Mouse (Mus musculus) effector memory CD4-positive, alpha-beta T cell, adult 7 months (primary cell): ENCODE measurements around the gene Fkbp5. TPM values are rescaled to one million over a fixed set of nuclear protein-coding genes. Genes with fewer than 3 reads are reported as not detected.

ENCODE experiments used
- polyA plus RNA-seq: library from polyadenylated mRNA; unstranded; fragments of 100-300 nt; shearing (Covaris generic); gene quantifications from one replicate; pipeline ENCODE4 v1.2.1, GENCODE M21; 2017

Gene Fkbp5
- polyA plus RNA-seq = 67.9 TPM

GRCm38 (mm10) chr17:28517441-28517955 lies at the start of gene Fkbp5:
Gene Fkbp5, minus strand, starts transcription at chr17:28517527.

GRCm38 (mm10) chr17:28560598-28560997 lies 43.3 kb upstream of the Fkbp5 start, which contains the start of gene Clps:
Gene Clps, minus strand, starts transcription at chr17:28560766.

GRCm38 (mm10) chr17:28549111-28549510 lies 31.8 kb upstream of the Fkbp5 start, which contains the start of gene Clpsl2:
Gene Clpsl2, plus strand, starts transcription at chr17:28549411.

GRCm38 (mm10) chr17:28530506-28530905 lies 13.2 kb upstream of the Fkbp5 start, which contains the start of gene Armc12:
Gene Armc12, plus strand, starts transcription at chr17:28530806.

GRCm38 (mm10) chr17:28365122-28365521 lies 152.2 kb downstream of the Fkbp5 start, which contains the start of gene Tulp1:
Gene Tulp1, minus strand, starts transcription at chr17:28365222.

GRCm38 (mm10) chr17:28350466-28351352 lies 166.6 kb downstream of the Fkbp5 start, which contains the start of gene Tead3:
Gene Tead3, minus strand, starts transcription at chr17:28350817.

Other genes with a start within 250 kb of the Fkbp5 start
- gene Fance, start 204.0 kb downstream of the Fkbp5 start, polyA plus RNA-seq = 15.5 TPM
- gene Rpl10a, start 189.1 kb downstream of the Fkbp5 start, polyA plus RNA-seq = 257 TPM
- not detected for gene Tead3, start 166.7 kb downstream of the Fkbp5 start, polyA plus RNA-seq
- 0.87 TPM for gene Tulp1, start 152.3 kb downstream of the Fkbp5 start, polyA plus RNA-seq
- not detected for gene Armc12, start 13.3 kb upstream of the Fkbp5 start, polyA plus RNA-seq
- gene Clpsl2, start 31.9 kb upstream of the Fkbp5 start, polyA plus RNA-seq = not detected
- not detected for gene Clps, start 43.2 kb upstream of the Fkbp5 start, polyA plus RNA-seq
- not detected for gene Lhfpl5, start 58.1 kb upstream of the Fkbp5 start, polyA plus RNA-seq
- gene Srpk1, start 105.2 kb upstream of the Fkbp5 start, polyA plus RNA-seq = 265 TPM
- gene Slc26a8, start 172.7 kb upstream of the Fkbp5 start, polyA plus RNA-seq = 0.54 TPM
- gene Mapk14, start 173.8 kb upstream of the Fkbp5 start, polyA plus RNA-seq = 107 TPM
- gene AC170998.1, start 208.6 kb upstream of the Fkbp5 start, polyA plus RNA-seq = 8.5 TPM